Mouse (Mus musculus): ENCODE data around the gene Pard6a.
A peak's percentile ranks its signal among the peaks of the same experiment; 100 is the strongest.

Pard6a gene

DNA sequence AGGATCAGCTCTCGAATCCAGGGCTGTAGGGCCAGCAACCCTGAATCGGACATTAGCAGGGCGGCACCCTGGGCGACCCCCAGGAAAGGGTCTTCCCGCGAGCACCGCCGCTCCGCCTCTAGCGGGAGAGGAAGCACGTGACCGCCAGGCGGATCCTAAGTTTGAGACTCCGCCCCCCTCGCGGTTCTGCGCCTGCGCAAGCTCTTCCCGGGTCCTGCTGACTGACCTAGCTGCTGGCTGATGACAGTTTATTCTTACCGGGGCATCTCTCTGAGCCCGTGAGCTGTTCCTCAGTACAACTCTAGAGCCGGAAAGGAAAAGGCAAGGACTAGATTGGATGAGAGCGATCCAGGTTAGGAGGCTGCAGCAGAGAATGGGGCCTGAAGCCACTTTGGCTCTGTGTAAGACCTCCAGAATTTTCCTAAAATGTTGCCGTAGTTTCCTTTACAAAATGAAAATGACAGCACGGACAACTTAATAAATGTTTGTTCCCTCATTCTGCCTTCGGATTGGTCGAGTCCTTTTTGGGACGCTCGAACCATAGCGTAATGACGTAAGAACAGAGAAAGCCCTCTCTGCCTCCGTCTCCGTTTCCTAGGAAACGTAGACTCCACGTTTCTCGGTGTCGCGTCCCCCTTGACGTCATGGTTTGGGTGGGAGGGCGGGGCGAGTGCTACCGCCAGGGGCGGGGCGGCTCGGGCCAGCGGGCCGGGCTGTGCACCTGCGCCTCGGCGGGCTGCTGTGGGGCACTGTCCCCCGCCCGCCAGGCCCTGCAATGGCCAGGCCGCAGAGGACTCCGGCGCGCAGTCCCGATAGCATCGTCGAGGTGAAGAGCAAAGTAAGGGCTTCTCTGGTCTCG is at the start of gene Pard6a, which contains the start of gene Acd:
Gene Pard6a (plus strand): TSS at position 183 of the 859 bp plus-strand sequence.
Gene Acd (minus strand): TSS at position 137 of the 859 bp plus-strand sequence.
- peak; percentile 97 for DNase-seq

- no peak for DNase-seq
These were observed 43.3 kb upstream of the Pard6a start for GRCm38 (mm10) chr8:105657641-105658040.

DNA sequence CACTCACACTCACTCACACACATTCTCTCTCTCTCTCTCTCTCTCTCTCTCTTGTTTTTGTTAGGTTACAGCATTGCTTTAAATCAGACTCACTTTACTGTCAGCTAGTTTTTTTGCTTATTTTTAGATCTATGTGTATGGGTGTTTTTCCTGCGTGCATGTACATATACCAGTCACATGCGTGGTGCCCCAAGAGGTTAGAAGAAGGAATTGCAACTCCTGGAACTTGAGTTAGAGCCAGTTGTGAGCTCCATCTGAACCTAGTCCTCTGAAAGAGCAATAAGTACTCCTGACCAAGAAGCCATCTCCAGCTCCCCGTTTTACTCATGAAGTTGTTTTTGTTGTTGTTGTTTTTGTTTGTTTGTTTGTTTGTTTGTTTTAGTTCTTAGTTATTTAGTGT is 39.8 kb upstream of the Pard6a start:
- DNase-seq = peak; percentile 43

GRCm38 (mm10) chr8:105677891-105678290 is 23.1 kb upstream of the Pard6a start:
- DNase-seq = no peak

DNA sequence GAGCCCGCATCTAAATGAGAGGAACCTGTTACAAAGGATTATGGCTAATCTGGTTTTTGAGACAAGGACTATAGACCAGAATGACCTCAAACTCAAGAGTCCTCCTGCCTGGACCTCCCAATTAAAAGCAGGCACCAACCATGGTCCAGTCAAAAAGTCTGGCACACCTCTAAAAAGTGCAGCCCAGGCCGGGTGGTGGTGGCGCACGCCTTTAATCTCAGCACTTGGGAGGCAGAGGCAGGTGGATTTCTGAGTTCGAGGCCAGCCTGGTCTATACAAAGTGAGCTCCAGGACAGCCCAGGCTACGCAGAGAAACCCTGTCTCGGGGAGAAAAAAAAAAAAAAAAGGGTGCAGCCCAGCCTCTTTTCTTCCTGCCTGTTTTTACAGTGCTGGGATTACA is 15.6 kb upstream of the Pard6a start:
- no peak for DNase-seq

DNA sequence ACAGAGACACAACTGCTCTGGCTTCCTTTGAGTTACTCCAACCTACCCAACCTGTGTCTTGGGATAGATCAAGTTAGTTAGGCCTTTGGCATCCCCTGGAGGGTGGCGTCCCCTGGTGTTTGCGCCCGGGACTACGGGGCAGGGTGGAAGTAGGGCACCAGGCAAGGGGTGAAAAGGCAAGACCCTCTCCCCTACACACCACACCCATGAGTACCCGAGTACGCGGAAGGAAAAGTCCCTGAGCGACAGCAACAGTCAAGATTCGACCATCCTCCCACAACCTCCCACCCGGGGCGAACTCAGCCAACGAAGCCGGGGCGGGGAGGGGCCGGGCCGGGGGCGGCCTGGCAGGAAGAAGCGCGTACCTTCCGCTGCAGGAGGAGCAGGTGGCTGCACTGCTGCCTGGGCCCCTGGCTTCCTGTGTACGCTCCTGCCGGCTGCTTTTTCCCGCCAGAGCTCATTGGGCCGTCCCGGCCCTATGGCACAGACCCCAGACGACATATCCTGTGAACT is 15.1 kb upstream of the Pard6a start, which contains the start of gene Carmil2:
Gene Carmil2 (plus strand): TSS at position 479 of the 513 bp plus-strand sequence.
- peak; percentile 98 for DNase-seq

- peak; percentile 64 for DNase-seq
These were observed 14.4 kb upstream of the Pard6a start for GRCm38 (mm10) chr8:105686551-105686950.

DNA sequence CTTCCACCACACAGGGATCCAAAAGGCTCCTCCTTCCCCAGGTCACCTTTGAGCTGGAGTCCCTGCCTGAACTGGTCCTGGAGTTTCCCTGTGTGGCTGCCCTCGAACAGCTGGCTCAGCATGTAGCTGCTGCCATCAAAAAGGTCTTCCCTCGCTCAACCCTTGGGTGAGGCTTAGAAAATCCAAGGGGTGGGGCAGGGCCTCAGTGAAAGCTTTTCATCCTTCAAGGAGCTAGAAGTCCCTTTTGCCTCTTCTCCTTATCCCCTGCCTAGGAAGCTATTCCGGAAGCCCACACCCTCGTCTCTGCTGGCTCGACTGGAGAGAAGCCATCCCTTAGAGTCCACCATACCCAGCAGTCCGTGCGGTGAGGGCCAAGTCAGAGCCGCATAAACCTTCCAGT is 13.4 kb upstream of the Pard6a start:
- no peak for DNase-seq

- no peak for DNase-seq
These were observed 12.7 kb upstream of the Pard6a start for GRCm38 (mm10) chr8:105688242-105688752.

- DNase-seq = no peak
These were observed 11.5 kb upstream of the Pard6a start for GRCm38 (mm10) chr8:105689256-105689982.

- no peak for DNase-seq
These were observed 11.0 kb upstream of the Pard6a start for GRCm38 (mm10) chr8:105689983-105690360.

DNA sequence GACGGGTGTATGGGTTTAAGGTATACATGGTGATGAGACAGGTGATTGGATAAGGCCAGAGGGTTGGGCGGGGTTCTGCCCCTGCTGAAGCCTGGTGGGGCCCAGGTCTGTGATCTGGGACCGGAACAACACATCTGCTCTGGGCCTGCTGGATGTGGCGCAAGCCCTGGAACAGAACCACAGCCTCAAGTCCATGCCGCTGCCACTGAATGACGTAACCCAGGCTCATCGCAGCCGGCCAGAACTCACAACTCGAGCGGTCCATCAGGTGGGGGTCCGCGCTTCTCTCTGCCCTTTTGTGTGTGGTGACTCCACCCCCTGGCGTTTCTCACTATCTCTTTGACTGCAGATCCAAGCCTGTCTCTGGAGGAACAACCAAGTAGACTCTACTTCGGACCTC is 10.0 kb upstream of the Pard6a start:
- DNase-seq = no peak

DNA sequence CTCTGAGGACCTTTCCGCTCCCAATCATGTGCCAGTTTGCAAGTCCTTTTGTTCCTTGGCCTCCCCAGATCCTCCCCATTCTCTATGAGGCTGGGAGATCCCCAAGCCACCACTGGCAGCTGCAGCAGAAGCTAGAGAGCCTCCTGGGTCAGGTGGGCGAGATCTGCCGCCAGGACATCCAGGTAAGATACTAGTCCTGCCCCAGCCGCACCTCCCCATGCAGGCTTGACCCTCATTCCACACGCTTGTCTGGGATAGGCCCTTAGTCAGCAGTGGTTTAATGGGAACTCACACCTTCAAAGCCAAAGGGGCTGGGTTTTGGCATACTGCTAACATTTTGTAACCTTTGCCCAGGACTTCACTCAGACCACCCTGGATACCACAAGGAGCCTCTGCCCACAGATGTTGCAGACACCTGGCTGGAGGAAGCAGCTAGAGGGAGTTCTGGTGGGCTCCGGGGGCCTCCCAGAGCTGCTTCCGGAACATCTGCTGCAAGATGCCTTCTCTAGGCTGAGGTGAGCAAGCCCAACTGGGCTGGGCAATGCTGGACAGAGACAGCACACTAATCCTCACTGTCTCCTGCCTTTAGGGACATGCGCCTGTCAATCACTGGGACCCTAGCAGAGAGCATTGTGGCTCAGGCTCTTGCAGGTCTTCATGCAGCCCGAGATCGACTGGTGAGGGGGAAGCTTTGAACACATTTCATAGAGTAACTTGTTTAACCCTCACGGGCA is 8.3 kb upstream of the Pard6a start:
- DNase-seq = no peak

GRCm38 (mm10) chr8:105693648-105694047 is 7.3 kb upstream of the Pard6a start:
- DNase-seq = no peak

DNA sequence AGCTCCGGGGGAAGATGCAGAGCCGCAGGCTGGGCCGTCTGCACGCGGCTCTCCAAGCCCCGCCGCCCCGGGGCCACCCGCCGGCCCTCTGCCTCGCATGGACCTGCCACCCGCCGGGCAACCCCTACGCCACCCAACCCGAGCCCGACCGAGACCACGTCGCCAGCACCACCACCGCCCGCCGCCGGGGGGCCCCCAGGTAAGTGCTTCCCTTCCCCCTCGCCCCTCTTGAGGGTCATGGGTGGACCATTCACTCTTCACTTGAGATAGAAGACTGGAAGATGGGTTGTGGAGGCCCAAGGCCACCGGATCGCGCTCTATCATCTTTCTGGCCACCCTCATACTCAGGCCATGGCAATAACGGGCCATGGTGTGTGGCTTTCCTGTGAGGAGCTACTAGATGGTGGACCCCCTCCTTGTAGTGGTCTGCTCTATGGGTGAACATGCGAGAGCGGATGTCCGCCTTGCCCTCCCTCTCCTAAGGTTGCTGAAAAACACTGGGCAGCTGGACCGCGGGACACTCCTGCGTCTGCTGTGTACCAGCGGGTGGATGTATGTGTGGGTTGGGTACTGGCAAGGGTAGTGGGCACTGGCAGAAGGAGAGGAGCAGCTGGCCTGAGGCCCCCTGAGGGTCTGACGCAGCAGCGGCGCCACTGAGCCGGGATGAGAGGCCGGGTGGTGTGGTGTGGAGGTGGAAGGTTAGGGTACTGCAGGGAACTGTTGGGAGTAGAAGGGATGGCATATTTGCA is 6.7 kb upstream of the Pard6a start:
- DNase-seq = no peak

- DNase-seq = no peak
These were observed 5.7 kb upstream of the Pard6a start for GRCm38 (mm10) chr8:105695080-105695780.

DNA sequence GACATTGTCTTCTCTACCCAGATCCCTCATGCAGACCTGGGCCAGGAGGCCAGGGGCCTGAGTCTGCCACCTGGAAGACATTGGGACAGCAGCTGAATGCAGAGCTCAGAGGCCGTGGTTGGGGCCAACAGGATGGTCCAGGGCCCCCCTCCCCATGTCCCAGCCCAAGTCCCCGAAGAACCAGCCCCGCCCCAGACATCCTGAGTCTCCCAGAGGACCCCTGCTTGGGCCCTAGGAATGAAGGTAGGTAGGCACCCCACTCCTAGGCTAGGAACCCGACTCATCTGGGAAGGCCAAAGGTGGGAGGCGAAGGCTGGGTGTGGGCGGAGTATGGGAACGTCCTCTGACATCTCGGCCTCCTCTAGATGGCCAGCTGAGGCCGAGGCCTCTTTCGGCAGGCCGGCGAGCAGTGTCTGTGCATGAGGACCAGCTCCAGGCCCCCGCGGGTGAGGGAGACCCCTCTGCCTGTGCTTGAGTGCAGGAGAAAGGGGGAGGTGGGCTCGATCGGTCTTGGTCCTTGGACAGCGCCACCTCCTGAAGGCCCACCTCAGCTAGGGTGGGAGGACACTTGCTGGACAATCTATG is 3.7 kb upstream of the Pard6a start:
- DNase-seq = no peak

GRCm38 (mm10) chr8:105698734-105699133 is 2.2 kb upstream of the Pard6a start:
- no peak for DNase-seq

GRCm38 (mm10) chr8:105699488-105700215 is 1.3 kb upstream of the Pard6a start:
- no peak for DNase-seq

GRCm38 (mm10) chr8:105700566-105700965 is 382 bp upstream of the Pard6a start:
- DNase-seq = no peak

Measured in thymus, postnatal 25 days (tissue).